Mouse (Mus musculus): Measurements from ENCODE around the gene Hjurp. TPM values are rescaled to one million over a fixed set of nuclear protein-coding genes. Genes with fewer than 3 reads are reported as not detected.

Gene Hjurp
- polyA plus RNA-seq, 1 experiment = 217 TPM

DNA sequence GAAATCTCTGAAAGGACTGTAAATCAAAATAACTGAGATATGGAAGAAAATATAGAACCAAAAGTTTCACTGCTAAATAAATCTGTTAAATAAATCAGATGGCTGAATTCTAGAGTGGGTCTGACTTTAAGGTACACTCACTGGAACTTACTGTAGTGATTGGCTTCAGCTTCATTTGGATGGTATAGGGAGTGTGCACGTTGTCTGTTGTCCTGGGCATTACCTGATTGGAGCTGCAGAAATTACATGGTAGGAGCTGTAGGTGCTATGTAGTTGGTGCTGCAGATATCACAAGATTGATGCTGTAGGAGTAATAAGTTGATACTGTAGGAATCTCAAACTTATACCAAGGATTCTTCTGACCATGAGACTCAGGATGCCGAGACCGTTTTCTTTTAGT, 32.9 kb upstream of the Hjurp start:
- H3K27ac ChIP-seq (ENCODE audit: insufficient read depth, low read length) = no peak overlapping the region
- H3K27me3 ChIP-seq (ENCODE audit: control insufficient read depth, insufficient read depth, low read length, poor library complexity, severe bottlenecking) = no peaks in the 10 kb centered on the region
- no peak for TF ChIP-seq POLR2A (IDR thresholded peaks at IDR 0.05; ENCODE audit: insufficient read depth, low read length)
- TF ChIP-seq CTCF (IDR thresholded peaks at IDR 0.05; ENCODE audit: low read depth, low read length) = no peak
- no peak for TF ChIP-seq EP300 (IDR thresholded peaks at IDR 0.05; ENCODE audit: insufficient read depth, low read depth, low read length)
- no peak overlapping the region for H3K9ac ChIP-seq (ENCODE audit: low read depth, poor library complexity, severe bottlenecking)
- no peaks in the 10 kb centered on the region for H3K36me3 ChIP-seq (ENCODE audit: control insufficient read depth, insufficient read depth, low read length, poor library complexity, severe bottlenecking)
- H3K9me3 ChIP-seq (replicated peaks; ENCODE audit: control insufficient read depth, insufficient read depth, low read length, poor library complexity, severe bottlenecking) = 0 out of 2 replicates have a peak, but pooled peaks cover 4% of the 10 kb centered on the region
- H3K4me3 ChIP-seq (ENCODE audit: low read depth, low read length) = no peak overlapping the region
- no peaks in the 10 kb centered on the region for H3K4me1 ChIP-seq (ENCODE audit: control insufficient read depth, insufficient read depth, low read length)

DNA sequence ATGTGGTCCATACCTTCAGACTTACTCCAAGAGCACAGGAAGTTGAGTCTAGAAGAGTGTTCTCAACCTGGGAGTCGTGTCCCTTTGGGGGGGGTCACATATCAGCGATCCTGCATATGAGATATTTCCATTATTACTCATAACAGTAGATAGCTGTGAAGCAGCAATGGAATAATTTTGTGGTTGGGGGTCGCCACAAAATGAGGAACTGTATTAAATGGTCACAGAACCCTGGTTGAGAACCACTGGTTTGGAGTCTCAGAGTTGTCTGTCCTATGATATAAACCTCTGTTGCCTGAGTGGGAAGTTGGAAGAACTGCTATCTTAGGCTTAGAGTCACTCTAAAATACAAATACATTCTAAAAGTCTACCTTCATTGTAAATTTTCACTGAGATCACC, 32.5 kb upstream of the Hjurp start:
- Histone ChIP-seq H3K9me3 (replicated peaks; ENCODE audit: control insufficient read depth, insufficient read depth, low read length, poor library complexity, severe bottlenecking) (0 out of 2 replicates have a peak, but pooled peaks cover 4% of the 10 kb centered on the region), H3K27ac (ENCODE audit: insufficient read depth, low read length) (no peak overlapping the region)
- TF ChIP-seq EP300 (IDR thresholded peaks at IDR 0.05; ENCODE audit: insufficient read depth, low read depth, low read length) (no peak), CTCF (IDR thresholded peaks at IDR 0.05; ENCODE audit: low read depth, low read length) (no peak), POLR2A (IDR thresholded peaks at IDR 0.05; ENCODE audit: insufficient read depth, low read length) (no peak)

DNA sequence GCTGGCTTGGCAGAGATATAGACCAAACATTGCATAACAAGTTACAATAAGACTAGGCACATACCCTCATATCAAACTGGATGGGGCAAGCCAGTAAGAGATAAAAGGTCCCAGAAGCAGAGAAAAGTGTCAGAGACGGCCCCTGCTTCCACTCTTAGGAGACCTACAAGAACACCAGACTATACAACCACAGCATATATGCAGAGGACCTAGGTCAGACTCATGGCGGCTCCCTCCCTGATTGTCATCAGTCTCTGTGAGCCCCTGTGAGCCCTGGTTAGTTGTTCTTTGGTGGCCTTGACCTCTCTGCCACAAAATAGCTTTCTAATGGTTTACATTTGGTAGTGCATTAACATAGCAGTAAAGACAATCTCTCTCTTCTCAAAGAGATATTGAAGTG, 31.6 kb upstream of the Hjurp start:
- Histone ChIP-seq H3K4me3 (ENCODE audit: low read depth, low read length) (no peak overlapping the region), H3K4me1 (ENCODE audit: control insufficient read depth, insufficient read depth, low read length) (no peaks in the 10 kb centered on the region), H3K27me3 (ENCODE audit: control insufficient read depth, insufficient read depth, low read length, poor library complexity, severe bottlenecking) (no peaks in the 10 kb centered on the region), H3K36me3 (ENCODE audit: control insufficient read depth, insufficient read depth, low read length, poor library complexity, severe bottlenecking) (no peaks in the 10 kb centered on the region), H3K9me3 (replicated peaks; ENCODE audit: control insufficient read depth, insufficient read depth, low read length, poor library complexity, severe bottlenecking) (0 out of 2 replicates have a peak, but pooled peaks cover 4% of the 10 kb centered on the region), H3K27ac (ENCODE audit: insufficient read depth, low read length) (no peak overlapping the region), H3K9ac (ENCODE audit: low read depth, poor library complexity, severe bottlenecking) (no peak overlapping the region)
- TF ChIP-seq CTCF (IDR thresholded peaks at IDR 0.05; ENCODE audit: low read depth, low read length) (no peak), EP300 (IDR thresholded peaks at IDR 0.05; ENCODE audit: insufficient read depth, low read depth, low read length) (no peak), POLR2A (IDR thresholded peaks at IDR 0.05; ENCODE audit: insufficient read depth, low read length) (no peak)

More for the DNA sequence above, 32.5 kb upstream of the Hjurp start:
- Histone ChIP-seq H3K36me3 (ENCODE audit: control insufficient read depth, insufficient read depth, low read length, poor library complexity, severe bottlenecking) (no peaks in the 10 kb centered on the region), H3K27me3 (ENCODE audit: control insufficient read depth, insufficient read depth, low read length, poor library complexity, severe bottlenecking) (no peaks in the 10 kb centered on the region), H3K4me3 (ENCODE audit: low read depth, low read length) (no peak overlapping the region), H3K4me1 (ENCODE audit: control insufficient read depth, insufficient read depth, low read length) (no peaks in the 10 kb centered on the region), H3K9ac (ENCODE audit: low read depth, poor library complexity, severe bottlenecking) (no peak overlapping the region)

DNA sequence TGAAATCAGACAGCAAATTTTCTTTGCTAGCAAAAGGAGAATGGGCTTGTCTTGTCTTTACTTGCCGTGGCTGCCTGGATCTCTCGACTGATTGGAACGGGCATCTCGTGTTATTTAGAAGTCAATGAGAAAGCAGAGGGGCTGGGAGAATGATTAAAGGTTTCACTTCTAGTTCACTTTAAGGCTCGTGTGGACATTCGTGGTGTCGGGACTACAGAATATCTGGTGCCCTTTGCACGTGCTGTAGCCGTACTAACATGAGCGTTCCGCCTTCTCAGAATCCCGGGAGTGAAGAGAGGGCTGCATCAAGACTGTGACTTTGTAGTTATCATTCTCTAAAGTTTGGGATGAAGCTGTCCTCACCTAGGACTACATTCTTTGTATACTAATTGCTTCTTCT, 29.7 kb upstream of the Hjurp start:
- Histone ChIP-seq H3K36me3 (ENCODE audit: control insufficient read depth, insufficient read depth, low read length, poor library complexity, severe bottlenecking) (no peaks in the 10 kb centered on the region), H3K9me3 (replicated peaks; ENCODE audit: control insufficient read depth, insufficient read depth, low read length, poor library complexity, severe bottlenecking) (0 out of 2 replicates have a peak, but pooled peaks cover 4% of the 10 kb centered on the region), H3K27me3 (ENCODE audit: control insufficient read depth, insufficient read depth, low read length, poor library complexity, severe bottlenecking) (no peaks in the 10 kb centered on the region), H3K4me3 (ENCODE audit: low read depth, low read length) (no peak overlapping the region), H3K9ac (ENCODE audit: low read depth, poor library complexity, severe bottlenecking) (no peak overlapping the region), H3K4me1 (ENCODE audit: control insufficient read depth, insufficient read depth, low read length) (no peaks in the 10 kb centered on the region), H3K27ac (ENCODE audit: insufficient read depth, low read length) (no peak overlapping the region)
- TF ChIP-seq CTCF (IDR thresholded peaks at IDR 0.05; ENCODE audit: low read depth, low read length) (no peak), POLR2A (IDR thresholded peaks at IDR 0.05; ENCODE audit: insufficient read depth, low read length) (no peak), EP300 (IDR thresholded peaks at IDR 0.05; ENCODE audit: insufficient read depth, low read depth, low read length) (no peak)

DNA sequence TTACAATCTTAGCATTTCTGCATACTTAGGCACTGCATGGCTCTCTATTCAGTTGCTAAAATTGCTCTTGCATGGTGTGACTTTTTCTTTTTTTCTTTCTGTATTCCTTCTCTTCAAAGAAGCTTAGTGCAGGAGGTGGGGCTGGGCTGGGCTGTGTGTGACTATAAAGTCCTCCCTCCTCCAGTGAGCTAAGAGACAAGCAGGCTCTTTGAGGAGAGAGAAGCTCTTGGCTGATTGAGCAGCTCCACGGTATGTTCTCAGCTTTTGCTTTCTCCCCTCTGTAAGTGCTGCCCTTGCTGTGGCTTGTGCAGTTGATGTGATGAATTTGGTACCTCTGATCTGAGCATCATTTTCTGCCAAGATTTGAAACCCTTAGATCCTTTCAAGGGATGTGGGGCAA, 29.1 kb upstream of the Hjurp start:
- H3K4me1 ChIP-seq (ENCODE audit: control insufficient read depth, insufficient read depth, low read length) = no peaks in the 10 kb centered on the region
- H3K9me3 ChIP-seq (replicated peaks; ENCODE audit: control insufficient read depth, insufficient read depth, low read length, poor library complexity, severe bottlenecking) = 0 out of 2 replicates have a peak, but pooled peaks cover 4% of the 10 kb centered on the region
- TF ChIP-seq CTCF (IDR thresholded peaks at IDR 0.05; ENCODE audit: low read depth, low read length) (no peak), EP300 (IDR thresholded peaks at IDR 0.05; ENCODE audit: insufficient read depth, low read depth, low read length) (no peak), POLR2A (IDR thresholded peaks at IDR 0.05; ENCODE audit: insufficient read depth, low read length) (no peak)

DNA sequence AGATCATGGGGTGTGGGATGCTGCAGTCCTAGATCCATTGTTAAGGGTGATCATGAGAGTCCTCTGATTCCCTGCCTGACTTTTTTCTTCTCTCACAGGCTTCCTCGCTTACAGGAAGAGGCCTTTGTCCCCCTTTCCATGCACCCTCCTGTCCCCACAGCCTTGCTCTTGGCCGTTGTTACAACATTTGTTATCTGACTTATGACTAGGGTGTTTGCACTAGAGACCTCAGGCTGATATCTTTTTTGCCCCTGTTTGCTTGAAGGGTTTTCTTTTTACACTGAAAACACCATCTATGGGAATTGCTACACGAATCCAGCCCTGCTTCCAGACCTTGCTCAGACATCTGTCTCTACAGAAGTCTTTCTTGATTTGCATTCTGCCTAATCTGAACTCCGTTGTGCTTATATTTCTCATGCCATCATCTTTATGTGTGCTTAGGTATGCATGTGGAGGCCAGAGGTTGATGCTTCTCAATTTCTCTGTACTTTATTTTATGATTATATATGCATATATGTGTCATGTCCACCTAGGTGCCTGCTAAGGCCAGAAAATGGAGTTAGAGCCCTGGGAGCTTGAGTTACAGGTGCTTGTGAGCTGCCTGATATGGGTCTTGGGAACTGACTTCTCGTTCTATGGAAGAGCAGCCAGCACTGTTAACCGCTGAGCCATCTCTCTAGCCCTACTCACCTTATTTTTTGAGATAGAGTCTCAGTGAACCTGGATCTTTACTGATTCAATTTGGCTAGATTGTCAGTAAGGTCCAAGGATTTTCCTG, 27.8 kb upstream of the Hjurp start:
- 0 out of 2 replicates have a peak, but pooled peaks cover 4% of the 10 kb centered on the region for H3K9me3 ChIP-seq (replicated peaks; ENCODE audit: control insufficient read depth, insufficient read depth, low read length, poor library complexity, severe bottlenecking)
- no peaks in the 10 kb centered on the region for H3K36me3 ChIP-seq (ENCODE audit: control insufficient read depth, insufficient read depth, low read length, poor library complexity, severe bottlenecking)
- H3K9ac ChIP-seq (ENCODE audit: low read depth, poor library complexity, severe bottlenecking) = no peak overlapping the region
- H3K4me3 ChIP-seq (ENCODE audit: low read depth, low read length) = no peak overlapping the region
- TF ChIP-seq CTCF (IDR thresholded peaks at IDR 0.05; ENCODE audit: low read depth, low read length) (no peak), EP300 (IDR thresholded peaks at IDR 0.05; ENCODE audit: insufficient read depth, low read depth, low read length) (no peak), POLR2A (IDR thresholded peaks at IDR 0.05; ENCODE audit: insufficient read depth, low read length) (no peak)
- no peaks in the 10 kb centered on the region for H3K27me3 ChIP-seq (ENCODE audit: control insufficient read depth, insufficient read depth, low read length, poor library complexity, severe bottlenecking)
- no peaks in the 10 kb centered on the region for H3K4me1 ChIP-seq (ENCODE audit: control insufficient read depth, insufficient read depth, low read length)
- no peak overlapping the region for H3K27ac ChIP-seq (ENCODE audit: insufficient read depth, low read length)

More for the DNA sequence above, 29.1 kb upstream of the Hjurp start:
- Histone ChIP-seq H3K36me3 (ENCODE audit: control insufficient read depth, insufficient read depth, low read length, poor library complexity, severe bottlenecking) (no peaks in the 10 kb centered on the region), H3K9ac (ENCODE audit: low read depth, poor library complexity, severe bottlenecking) (no peak overlapping the region), H3K4me3 (ENCODE audit: low read depth, low read length) (no peak overlapping the region), H3K27ac (ENCODE audit: insufficient read depth, low read length) (no peak overlapping the region), H3K27me3 (ENCODE audit: control insufficient read depth, insufficient read depth, low read length, poor library complexity, severe bottlenecking) (no peaks in the 10 kb centered on the region)

Data from ES-Bruce4 (cell line).